Mouse (Mus musculus) gonadal fat pad, adult 2 months (tissue): ENCODE data around the gene Adgrv1. TPM values are rescaled to one million over a fixed set of nuclear protein-coding genes. Genes with fewer than 3 reads are reported as not detected.

Experiments used
- DNase-seq: peaks from one replicate; pipeline ENCODE4 v3.0.0-alpha.2; 2012; ENCODE audit warnings: low read depth
- polyA plus RNA-seq: library from polyadenylated mRNA; depleted of rRNA; stranded (reverse); fragments of >200 nt; gene quantifications from 2 replicates; pipeline ENCODE4 v1.2.3, GENCODE M21; 2012

Adgrv1 gene
- polyA plus RNA-seq, 1 experiment: 0.45 TPM

DNA sequence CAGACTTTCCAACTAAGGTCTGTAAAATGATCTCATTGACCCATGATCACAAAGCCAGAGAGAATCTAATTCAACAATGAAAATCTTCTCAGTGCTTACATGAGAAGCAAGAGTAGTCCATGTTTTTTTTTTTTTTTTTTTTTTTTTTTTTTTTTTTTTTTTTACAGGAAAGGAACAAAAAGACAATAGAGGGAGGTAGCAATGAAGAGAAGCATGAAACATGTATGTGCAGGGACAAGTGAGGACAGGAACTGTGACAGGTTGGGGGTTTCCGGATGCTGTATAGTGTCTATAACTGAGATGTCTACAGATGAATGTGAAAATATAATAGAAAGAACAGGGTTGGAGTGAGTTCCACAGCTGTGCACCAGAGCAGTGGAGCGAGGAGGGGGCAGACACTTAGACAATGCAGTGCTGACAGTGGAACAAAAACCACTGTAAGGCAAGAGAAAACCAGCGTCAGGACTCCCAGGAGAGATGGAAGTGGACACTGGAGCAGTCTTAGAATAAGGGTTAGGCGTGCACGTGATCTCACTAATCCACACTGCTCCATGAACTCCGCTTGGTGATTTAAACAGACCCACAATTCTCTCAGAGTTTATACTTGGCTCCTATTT lies 490.6 kb downstream of the Adgrv1 start:
- no peak for DNase-seq

DNA sequence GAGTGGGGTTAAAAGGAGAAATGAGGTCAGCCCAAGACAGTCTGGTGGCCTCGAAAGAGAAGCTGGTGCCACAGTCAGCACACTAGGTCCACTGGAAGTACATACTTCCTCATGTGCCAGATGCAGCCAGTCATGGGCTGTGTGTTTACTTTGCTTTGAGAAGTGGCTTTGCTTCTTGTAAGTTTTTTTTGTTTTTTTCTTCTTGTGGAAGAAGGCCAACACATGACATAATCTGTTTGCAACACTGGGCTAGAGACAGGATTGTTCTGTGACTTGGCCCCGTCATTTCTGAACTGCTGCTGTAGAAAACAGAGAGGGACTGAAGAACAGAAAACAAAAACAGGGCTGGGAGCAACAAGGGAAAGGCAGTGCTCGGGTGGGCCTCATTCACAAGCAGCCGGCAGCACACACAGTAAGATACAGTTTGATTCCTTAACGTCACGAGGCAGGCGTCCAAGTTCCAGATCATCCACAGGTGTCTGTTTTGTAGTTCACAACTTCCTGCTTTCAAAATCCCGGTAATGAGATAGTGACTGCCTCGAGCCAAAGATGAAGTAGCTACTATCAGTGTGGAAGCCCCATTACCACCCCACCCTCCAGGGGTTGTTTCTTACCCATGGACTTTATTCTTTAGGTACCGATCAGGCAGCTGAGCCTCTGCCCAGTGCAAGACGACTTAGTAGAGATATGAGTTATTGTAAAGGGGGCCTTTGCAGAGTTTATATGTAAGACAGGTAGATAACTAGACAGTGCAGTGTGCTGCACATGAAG lies 496.1 kb downstream of the Adgrv1 start:
- no peak for DNase-seq

DNA sequence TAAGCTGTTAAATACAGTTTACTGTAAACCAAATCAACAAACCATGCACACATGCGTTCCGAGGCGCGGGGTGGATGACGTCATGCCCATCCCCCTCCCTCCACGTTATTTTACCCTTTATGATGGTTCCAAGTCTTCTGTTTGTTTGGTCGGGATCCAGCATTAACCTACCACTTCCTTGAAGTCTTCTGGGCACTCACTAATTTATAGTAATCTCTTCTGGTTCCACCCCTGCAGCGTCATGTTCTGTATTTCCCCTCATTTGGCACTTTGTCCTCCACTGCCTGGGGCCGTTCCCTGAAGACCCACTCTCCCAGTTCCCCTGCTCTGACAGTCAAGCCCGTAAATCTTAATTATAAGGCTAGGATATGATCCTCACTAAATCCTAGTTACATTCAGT lies 497.0 kb downstream of the Adgrv1 start:
- no peak for DNase-seq

DNA sequence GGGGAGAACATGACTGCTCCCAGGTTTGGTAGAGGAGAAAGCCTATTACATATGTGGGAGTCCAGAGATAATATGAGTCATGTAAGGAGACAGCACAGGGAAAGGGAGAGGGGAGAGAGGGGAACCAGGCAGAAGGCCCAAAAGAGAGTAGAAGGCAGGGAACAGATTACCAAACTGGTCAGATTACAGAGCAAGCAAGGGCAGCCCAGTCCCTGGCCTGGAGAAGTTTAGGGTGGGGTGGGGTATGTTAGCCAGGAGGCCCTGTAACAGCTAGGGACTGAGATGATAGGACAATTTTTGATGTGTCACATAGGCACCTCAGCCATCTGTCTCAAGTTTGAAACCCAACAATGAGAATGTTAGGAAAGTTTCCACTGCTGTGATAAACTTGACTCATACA lies 498.5 kb downstream of the Adgrv1 start:
- DNase-seq: no peak

DNA sequence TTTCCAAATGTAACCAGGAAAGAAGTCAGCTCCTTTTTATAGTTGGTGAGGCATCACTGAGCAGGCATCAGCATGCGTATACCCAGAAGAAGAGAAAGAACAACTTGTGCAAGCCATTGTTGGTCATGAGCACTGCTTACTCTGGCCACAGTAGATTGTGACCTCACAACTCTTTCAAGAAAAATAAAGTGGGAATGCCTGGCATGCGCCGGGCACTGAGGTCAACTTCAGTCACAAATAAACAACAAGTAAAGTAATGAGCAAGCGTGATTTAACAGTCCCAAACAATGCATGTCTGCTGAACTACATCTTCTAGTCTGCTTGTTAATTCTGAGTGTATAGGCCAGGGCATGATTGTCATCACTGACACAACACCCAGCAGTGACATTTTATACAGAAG lies 499.6 kb downstream of the Adgrv1 start:
- no peak for DNase-seq

DNA sequence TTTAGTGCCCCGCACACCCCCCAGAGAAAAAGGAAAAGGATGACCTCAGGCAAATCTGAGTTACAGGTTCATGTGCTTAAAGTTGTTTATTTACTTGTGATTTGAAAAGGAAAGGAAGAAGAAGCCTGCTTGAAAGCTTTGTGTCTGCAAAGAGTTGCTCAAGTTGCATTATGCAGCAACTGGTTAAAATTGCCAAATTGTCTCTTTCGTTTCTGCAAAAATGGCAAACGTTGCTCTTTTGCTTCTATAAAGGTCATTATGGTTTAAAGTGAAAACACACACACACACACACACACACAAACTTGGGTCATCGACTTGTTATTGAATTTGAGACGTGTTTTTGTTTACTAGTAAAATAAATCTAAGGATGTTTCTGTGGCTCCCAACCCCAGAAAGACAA lies 500.3 kb downstream of the Adgrv1 start:
- DNase-seq: no peak

DNA sequence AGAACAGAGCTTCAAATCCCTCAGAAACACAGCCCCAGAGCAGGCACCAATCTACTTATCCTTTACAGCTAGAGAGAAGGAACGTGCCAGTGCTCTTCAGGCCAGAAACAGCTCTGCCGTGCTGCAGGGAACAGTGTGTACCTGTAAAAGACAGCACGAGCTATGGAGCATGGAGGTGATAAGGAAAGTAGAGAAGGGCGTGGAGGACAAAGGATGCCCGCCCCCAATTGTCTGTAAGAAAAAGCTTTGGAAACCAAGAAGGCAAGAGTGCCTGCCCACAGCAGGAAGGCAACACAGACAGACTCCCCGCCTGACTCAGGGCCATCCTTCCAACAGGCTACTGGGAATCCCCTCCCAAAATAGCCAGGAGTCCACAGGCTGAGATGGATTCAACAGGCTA lies 501.1 kb downstream of the Adgrv1 start:
- no peak for DNase-seq

DNA sequence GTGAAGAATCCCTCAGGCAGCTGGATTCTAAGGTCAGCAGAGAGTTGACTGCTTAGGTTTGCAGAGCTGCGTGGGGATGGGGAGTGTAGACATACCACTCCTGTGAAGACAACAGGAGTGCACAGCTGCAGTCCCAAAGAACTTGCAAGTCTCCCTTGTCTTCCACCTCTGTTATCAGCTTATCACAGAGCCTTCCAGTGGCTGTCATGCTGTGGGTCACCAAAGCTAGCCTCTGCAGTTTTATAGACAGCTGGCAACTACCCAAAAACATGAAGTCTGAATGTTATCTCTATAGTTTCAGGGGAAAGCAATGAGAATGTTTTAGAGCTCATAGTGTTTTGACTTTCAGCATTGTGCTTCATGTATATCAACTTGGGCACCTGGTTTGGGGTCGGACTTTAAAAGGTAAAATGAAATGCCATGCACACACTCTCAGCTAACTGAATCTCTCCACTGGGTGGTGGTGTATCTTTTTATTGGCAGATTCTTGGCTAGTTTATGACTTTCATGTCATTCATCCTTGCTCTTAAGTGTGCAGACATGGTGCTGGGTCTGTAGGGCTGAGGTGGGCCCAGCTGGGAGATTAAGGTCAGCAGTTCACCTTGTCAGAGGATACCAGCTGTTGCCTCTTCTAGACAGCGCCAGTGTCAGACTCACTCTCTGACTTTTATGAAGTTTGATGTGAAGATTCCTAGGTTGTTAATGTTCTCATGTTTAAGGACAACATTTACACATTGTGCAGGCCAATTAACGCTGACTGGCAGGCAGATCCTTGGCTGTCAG lies 502.0 kb downstream of the Adgrv1 start:
- DNase-seq: no peak

DNA sequence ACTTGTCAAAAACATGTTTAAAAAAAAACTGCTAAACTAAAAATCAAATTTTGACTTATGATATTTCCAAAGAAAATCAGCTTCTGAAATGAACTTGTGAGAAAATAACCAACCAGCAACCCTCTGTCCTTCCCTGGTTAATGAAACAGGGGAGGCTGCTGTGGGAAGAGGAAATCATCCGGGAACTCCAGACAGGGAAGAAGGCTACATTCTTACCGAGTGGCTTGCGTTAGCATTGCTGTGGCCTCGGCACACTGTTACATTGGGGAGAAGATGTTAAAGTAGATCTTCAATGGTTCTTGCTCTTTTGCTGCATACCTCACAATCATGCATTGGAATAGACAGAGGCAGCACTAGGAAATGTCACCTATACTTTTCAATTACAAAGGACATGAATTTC lies 507.1 kb downstream of the Adgrv1 start:
- no peak for DNase-seq

DNA sequence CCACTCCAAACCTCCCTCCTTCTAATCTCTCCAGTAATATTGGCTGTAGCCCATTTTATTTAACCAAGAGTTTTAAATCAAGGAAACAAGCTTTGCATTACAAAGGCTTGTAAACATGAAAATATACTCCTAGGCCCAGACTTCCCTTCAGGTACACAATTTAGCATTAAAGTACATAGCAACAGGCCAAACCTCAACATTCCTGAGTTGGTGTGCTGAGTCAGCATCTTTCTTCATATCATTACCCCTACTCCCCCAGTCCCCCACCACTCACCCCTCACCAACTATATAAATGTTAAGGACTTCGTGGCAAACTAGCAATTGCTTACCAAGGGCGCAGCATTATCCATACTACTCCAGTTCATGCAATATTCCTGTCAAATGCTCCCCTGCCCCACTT lies 510.7 kb downstream of the Adgrv1 start:
- DNase-seq: no peak

DNA sequence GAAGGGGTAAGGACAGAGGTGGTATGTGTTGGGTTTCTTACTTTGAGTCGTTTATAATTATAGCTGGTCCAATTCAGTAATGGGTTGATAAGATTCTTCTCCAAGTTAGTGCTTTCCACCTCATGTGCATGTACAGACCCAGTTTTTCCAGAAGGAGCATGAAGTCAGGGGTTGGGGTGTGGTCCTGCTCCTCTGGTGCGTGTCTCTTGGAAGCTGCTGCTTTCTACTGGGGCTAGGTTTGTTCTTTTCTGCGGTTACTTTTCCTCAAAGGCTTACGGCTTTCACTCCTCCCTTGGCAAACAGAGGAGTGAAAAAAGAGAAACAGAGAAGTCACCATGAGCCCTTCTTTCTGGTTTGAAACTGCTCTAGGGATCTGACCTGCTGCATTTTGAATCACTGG lies 522.5 kb downstream of the Adgrv1 start:
- DNase-seq: no peak

DNA sequence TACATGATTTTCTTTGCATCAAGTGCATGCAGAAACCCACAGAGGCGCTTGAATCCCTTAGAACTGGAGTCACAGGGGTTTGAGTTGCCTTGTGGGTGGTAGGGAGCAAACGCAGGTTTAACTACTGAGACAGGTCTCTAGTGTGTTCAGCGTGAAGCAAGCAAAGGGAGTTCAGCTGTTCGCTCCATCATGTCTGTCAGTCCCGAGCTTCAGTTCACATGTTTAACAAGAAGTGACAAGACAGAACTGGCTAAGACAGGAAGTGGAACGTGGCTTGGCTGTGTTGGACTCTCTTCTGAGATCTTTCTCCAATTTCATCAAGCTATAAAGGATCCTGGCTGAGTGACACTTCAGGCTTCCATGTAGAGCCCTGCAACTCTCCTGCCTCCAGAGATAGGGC lies 523.3 kb downstream of the Adgrv1 start:
- no peak for DNase-seq

DNA sequence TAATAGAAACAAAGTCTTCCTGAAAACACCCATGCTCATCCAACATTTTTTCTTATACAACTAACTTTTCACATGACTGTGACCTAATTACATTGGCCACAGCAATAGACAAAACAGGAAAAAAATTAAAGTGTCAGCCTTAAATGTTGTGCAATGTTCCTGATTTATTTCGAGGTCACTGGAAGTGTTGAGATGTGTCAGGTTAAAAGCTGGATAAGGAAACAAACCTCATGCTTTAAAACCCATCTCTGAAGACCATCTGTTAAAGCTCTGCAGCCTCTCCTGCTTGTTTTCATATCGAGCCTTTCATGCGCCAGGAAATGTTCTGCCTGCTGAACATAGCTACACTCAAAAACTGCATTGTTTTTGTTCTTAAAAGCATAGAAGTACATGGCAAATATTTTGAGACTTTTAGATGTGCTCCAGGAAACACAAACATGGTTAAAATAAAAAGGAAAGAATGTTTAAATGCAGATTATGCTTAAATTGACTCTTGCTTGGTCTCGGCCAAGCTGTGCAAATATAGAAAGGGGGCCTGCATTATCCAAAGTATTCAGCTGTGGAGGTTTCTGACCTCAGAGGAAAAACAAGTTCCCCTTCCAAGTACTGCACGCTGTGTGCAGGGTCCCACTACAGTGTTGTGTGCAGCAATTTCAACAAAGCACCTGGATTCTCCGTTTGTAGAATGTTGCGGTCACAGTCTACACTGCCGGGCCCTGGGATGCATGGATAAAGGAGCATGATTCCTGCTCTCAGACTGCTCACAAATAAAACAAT lies 524.2 kb downstream of the Adgrv1 start:
- no peak for DNase-seq

DNA sequence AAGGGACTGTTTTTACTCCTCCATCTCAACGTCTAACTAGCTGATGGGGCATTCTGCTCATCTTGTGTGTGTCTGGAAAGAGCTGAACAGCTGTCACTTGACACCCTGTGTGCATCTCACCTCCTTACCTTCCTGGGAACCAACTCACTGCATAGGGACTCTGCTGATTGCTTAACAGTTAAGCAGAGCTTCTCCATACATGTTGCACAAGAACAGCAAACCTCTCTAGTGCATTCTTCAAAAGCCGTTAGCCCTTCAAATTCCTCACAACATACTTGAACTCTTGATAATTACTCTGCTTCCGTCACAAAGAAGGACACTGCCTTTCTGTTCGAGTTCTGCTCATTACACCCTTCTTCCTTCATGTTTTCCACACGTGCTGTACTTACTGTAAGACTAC lies 525.5 kb downstream of the Adgrv1 start:
- no peak for DNase-seq

DNA sequence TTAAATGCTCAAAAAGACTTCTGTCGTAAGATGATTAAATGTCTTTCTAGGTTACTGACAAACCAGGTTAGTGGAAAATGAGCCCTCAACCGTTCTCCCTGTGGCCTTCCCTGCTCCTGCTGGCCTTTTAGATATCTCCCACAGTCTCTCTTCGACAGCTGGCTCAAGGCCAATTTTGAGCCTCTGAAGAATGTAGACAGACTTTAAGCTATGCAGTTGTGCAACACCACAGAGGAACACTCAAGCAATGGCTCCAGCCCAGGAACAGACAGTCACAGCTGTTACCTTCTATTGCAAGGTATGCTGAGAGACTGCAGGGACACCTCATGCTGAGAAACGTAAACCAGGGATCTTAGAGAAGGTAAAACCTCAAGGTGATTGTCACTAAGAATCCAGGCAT lies 529.2 kb downstream of the Adgrv1 start:
- DNase-seq: peak; percentile 45

DNA sequence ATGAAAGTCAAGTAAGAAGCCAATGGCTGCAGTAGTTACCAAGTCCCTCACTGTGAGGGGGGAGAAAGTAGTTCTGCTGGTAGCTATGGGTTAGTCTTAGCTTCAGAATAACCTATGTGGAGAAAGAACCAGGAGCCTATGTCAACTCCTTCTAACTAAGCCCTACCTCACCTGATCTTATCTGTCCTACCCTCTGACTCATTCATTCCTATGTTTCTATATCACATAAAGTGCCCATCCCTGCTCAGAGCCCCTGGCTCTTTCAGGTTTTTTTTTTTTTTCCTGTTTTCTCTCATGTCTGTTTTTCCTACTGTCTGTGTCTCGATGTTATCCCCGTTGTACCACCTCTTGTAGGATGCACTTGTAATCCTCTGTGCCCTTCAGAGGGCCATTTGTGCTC lies 536.5 kb downstream of the Adgrv1 start:
- DNase-seq: no peak

DNA sequence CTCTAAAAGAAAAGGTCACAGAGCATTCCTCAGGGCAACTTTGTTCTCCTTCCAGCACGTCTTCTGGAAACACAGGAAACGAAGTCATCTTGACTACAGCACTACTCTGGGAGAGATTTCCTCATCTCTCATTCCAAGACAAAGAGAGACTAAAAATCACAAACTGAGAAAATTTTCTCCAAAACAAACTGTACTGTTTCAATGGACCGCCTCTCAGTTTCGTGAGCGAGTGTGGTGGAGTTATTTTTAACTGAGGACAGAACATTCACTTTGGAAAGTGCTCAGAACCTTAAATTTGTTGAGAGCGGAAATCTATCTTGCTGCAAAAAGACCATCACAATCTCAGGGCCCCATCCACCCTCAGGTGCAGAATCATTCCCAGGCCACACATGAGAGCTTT lies 538.4 kb downstream of the Adgrv1 start:
- DNase-seq: no peak

DNA sequence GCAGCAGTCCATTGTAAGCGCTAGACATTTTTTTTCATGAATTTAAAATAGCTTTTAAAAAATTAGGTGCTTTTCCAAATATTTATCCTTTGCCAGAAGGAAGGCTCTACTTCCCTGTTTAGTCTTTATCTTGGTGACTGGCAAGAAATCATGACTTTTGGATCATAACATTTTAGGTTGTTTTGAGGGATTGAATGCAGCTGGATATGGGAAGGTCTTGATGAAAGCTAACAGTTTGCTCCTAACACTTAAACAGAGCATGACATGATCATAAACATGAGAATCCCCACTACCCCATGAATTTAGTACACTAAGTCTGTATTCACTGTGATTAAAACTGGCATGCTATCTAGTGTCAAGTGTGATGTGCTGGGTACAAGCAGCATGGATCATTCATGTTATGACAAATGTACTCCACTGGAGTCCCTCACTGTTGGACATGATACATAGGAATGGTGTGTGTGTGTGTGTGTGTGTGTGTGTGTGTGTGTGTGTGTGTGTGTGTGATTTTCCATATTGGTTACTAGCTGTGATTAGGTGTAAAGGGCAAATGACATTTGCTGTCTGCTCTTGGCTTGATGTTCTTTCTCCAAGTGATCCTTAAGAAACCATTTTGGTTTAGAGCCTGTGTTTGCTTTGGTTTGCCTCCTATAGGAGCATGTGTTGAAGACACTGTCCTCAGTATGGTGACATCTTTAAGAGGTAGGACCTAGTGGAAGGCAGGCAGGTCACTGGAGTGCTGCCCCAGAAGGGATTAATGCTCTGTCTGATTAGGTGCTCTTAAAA lies 542.7 kb downstream of the Adgrv1 start:
- DNase-seq: no peak

DNA sequence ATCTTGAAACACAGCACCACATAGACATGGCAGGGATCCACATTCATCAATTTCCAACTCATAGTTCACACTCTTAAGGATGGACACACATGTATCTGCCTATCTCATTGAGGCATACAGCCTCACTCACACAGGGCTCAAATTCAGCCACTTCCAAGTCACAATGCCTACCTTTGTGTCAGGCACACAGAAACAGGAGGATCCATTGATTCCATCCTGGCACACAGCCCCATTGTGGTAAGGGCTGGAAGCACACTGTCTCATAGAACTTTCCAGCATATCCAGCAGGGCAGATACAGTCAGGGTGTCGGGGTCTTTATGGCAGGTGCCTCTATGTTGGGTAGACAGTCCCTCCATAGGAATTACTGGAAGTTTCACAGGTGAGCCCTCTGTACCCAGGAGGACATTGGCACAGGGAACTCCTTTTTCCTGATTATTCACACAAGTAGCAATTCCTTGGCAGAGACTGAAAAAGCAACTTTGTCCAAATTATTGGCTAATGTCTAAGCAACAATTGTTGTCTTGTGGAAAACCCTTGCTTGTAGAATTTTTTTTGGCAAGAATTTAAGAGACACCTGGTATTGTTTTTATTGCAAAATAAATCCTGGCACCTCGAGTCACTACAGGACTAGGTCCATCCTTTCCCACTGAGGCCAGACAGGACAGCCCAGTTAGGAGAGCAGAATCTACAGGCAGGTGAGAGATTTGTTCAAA lies 545.8 kb downstream of the Adgrv1 start:
- peak; percentile 89 for DNase-seq

DNA sequence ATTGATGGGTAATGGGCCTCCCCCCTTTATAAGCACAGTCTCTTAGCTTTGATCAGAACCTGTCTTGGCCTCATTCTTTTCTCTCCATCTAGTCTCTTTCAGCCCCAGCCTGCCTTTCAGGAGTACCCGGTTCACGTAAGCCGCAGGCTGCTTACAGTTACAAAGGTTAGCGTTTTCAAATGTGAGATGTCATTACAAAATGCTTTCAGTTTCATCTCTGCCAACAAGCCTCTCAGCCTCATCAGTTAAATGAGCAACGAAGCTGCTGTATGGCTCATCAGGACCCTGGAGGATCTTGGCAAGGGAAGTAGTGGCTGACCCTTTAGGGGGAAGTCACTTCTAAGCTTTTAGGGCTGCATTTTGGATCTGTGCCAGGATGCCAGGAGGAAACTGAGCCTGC lies 560.7 kb downstream of the Adgrv1 start:
- DNase-seq: no peak

DNA sequence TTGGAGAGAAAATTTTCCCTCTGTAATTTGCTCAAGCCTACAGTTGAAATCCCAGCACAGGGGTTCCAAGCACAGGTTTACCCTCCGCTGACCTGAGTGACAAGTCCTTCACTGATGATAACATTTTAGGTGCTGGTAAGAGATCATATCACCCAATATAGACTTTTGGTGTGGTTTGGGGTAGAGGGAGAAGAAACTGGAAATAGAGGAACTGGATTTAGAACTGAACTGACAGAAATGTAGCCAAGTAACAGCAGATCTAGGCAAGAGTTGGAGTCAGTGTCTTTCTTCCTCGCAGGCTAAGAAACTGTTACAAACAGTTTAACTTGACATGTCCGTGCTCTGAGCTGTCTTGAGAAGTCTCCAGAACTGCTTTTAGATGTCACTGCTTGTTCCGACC lies 581.5 kb downstream of the Adgrv1 start:
- DNase-seq: no peak
